Mouse (Mus musculus): ENCODE data around the gene Sh3d19. TPM values are rescaled to one million over a fixed set of nuclear protein-coding genes. Genes with fewer than 3 reads are reported as not detected.
A peak's percentile ranks its signal among the peaks of the same experiment; 100 is the strongest.

Gene Sh3d19
- 13.2 and 14.4 TPM in 2 replicates for polyA plus RNA-seq (2014; fragmentation: Nextera tagmentation; extraction: Ambion mirVana)

DNA sequence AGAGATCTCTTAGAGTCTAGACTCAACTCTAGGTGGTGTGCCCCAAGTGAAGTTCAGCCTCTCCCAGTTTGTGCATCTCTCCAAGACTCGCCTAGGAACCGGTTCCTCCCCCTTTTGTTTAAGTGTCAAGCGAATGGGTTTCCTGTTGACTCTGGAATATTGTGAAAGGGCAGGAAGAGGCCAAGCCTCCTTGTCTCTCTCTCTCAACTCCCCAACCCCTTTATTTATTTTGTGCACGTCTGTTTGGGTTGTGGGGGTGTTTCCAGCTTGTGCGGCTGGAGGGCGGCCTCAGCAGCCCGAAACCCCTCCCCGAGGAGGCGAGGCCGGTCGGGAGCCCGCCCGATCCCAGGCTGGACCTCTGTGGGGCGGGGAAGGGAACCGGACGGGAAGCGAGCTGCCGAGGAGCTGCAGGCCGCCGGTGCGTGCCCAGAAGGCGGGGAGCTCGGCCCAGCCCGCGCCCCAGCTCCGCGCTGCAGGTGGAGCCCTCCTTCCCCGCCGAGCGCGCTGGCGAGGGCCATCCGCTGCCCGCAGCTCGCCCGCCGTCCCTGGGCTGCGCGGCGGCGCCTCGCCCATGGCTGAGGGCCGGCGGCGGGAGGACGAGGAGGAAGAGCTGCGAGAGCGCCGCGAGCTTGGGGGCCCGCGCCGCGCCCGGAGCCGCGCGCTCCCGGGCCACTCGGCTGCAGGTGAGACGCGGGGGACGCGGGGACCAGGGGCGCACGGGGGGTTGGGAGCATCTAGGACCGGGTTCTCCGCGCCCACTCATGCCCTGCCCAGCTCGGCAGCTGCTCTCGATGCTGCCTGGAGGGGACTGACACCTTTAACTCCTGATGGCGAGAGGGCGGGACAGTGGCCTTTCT is at the start of gene Sh3d19:
Gene Sh3d19, plus strand, starts transcription at position 368 of the 857 bp plus-strand sequence.
- Histone ChIP-seq H3K27ac (replicated peaks; ENCODE audit: low read depth, low read length) (peak within 1 kb of the TSS; percentile 68), H3K4me3 (replicated peaks; ENCODE audit: low read depth, low read length) (peak within 1 kb of the TSS; percentile 74), H3K9me3 (ENCODE audit: control insufficient read depth, low read length) (no peaks in the 10 kb centered on the region), H3K4me1 (ENCODE audit: control insufficient read depth, insufficient read depth, low read length) (0 out of 2 replicates have a peak, but pooled peaks cover 7% of the 10 kb centered on the region), H3K27me3 (ENCODE audit: control insufficient read depth, insufficient read depth, low read length) (no peaks in the 10 kb centered on the region), H3K4me2 (ENCODE audit: low read length) (peak within 1 kb of the TSS; percentile 83), H3K9ac (replicated peaks; ENCODE audit: low read length) (peak within 1 kb of the TSS; percentile 86), H3K36me3 (ENCODE audit: control insufficient read depth, insufficient read depth, low read length) (no peaks in the 10 kb centered on the region)
- DNase-seq (peak; percentile 76), ATAC-seq (ENCODE audit: low FRiP score, low TSS enrichment) (peak; percentile 75)
- under 1% methylated on average over 68 of the region's 73 CpGs for WGBS

DNA sequence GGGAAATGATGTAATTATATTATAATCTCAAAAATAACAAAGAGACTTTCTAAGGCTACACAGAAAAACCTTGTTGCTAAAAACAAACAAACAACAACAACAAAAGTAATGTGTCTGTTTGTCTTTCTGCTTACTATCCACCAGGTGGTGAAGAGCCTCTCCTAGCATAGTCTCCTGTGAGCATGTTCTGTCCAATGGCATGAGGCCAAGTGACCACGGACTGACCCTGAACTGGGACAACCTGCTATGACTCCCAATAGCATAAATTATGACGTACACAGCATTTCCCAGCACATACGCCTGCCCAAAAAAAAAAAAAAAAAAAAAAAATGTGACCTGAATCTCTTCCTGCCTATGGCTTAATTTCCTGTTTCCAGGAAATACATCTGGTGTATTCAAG is 48.6 kb upstream of the Sh3d19 start:
- H3K4me3 ChIP-seq (replicated peaks; ENCODE audit: low read depth, low read length), result no peak overlapping the region
- no peak overlapping the region for H3K27ac ChIP-seq (replicated peaks; ENCODE audit: low read depth, low read length)
- H3K9ac ChIP-seq (replicated peaks; ENCODE audit: low read length), result no peak overlapping the region
- no peaks in the 10 kb centered on the region for H3K36me3 ChIP-seq (ENCODE audit: control insufficient read depth, insufficient read depth, low read length)
- DNase-seq (no peak), ATAC-seq (ENCODE audit: low FRiP score, low TSS enrichment) (no peak)
- 79% methylated on average over 3 of the region's 3 CpGs for WGBS
- no peaks in the 10 kb centered on the region for H3K4me1 ChIP-seq (ENCODE audit: control insufficient read depth, insufficient read depth, low read length)
- H3K27me3 ChIP-seq (ENCODE audit: control insufficient read depth, insufficient read depth, low read length), result no peaks in the 10 kb centered on the region
- no peaks in the 10 kb centered on the region for H3K9me3 ChIP-seq (ENCODE audit: control insufficient read depth, low read length)
- H3K4me2 ChIP-seq (ENCODE audit: low read length), result no peak overlapping the region

DNA sequence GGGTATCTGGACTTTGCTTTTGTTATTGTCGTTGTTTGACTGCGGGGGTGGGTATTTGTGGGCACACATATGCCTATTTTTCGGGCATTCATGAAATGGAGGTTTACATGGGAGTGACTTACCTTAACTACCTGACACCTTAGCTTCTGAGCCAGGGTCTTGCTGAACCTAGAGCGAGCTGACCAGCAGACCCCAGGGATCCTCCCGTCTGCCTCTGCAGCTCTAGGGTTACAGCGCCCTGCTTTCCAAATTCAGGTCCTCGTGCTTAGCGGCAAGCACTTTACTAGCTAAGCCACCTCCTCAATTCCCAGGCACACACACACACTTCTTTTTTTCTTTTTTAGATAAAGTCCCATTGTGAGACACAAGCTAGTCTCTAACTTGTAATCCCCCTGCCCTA is 47.6 kb upstream of the Sh3d19 start:
- Histone ChIP-seq H3K9me3 (ENCODE audit: control insufficient read depth, low read length) (no peaks in the 10 kb centered on the region), H3K9ac (replicated peaks; ENCODE audit: low read length) (no peak overlapping the region), H3K27ac (replicated peaks; ENCODE audit: low read depth, low read length) (no peak overlapping the region), H3K4me2 (ENCODE audit: low read length) (no peak overlapping the region), H3K4me1 (ENCODE audit: control insufficient read depth, insufficient read depth, low read length) (no peaks in the 10 kb centered on the region), H3K4me3 (replicated peaks; ENCODE audit: low read depth, low read length) (no peak overlapping the region), H3K36me3 (ENCODE audit: control insufficient read depth, insufficient read depth, low read length) (no peaks in the 10 kb centered on the region), H3K27me3 (ENCODE audit: control insufficient read depth, insufficient read depth, low read length) (no peaks in the 10 kb centered on the region)
- DNase-seq, result no peak
- no peak for ATAC-seq (ENCODE audit: low FRiP score, low TSS enrichment)
- WGBS, result 67% methylated on average over 8 of the region's 8 CpGs

DNA sequence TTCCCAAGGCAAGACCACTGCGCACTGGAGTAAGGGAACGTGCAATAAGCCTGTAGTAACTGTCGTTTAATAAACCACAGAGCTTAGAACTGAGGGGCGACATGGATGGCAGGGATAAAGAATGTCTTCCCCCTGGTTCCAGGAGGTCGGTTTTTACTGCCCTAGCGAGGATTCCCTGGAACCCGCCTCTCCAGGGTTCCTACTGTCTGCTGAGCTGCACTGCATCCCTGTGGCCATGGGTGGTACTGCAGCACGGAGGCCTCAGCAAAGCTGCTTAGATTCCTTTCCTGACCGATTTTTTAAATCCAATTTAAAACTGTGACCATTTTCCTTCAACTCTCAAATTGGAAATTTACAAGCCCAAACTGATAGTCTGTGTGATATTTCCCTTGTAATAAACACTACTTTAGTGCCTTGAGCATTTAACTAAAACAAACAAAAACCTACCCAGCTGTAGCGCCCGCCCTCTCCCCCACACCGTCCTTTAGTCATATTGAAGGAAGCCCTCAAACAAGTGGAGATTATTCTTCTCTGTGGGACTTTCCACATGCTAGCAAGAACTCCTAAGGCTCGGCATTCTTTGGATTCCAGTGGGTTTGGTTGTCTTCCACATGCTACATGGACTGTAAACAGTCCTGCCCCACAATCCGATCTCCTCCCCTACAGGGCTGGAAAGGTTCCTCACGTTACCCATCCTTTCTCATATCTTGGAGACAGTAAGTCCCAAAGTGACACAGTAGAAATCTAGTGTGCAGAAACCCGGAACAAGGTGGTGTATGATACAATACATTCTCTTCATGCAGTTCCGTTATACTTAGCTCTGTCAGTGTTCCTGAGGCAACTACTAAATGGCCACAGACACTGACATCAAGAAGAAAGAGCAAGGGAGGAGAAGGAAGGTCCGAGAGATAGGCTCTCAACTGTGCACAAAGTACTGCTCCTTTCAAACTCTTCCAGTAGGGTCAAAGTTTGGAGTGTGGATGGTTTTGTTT is 46.7 kb upstream of the Sh3d19 start:
- H3K9ac ChIP-seq (replicated peaks; ENCODE audit: low read length), result no peak overlapping the region
- H3K4me2 ChIP-seq (ENCODE audit: low read length), result peak overlapping the region; percentile 25; the same call in 1 of the 2 replicates
- H3K27ac ChIP-seq (replicated peaks; ENCODE audit: low read depth, low read length), result no peak overlapping the region
- no peaks in the 10 kb centered on the region for H3K27me3 ChIP-seq (ENCODE audit: control insufficient read depth, insufficient read depth, low read length)
- H3K9me3 ChIP-seq (ENCODE audit: control insufficient read depth, low read length), result no peaks in the 10 kb centered on the region
- no peaks in the 10 kb centered on the region for H3K4me1 ChIP-seq (ENCODE audit: control insufficient read depth, insufficient read depth, low read length)
- H3K36me3 ChIP-seq (ENCODE audit: control insufficient read depth, insufficient read depth, low read length), result no peaks in the 10 kb centered on the region
- no peak overlapping the region for H3K4me3 ChIP-seq (replicated peaks; ENCODE audit: low read depth, low read length)
- peak; percentile 91 for DNase-seq
- ATAC-seq (ENCODE audit: low FRiP score, low TSS enrichment), result no peak
- WGBS, result 47% methylated on average over 18 of the region's 18 CpGs

DNA sequence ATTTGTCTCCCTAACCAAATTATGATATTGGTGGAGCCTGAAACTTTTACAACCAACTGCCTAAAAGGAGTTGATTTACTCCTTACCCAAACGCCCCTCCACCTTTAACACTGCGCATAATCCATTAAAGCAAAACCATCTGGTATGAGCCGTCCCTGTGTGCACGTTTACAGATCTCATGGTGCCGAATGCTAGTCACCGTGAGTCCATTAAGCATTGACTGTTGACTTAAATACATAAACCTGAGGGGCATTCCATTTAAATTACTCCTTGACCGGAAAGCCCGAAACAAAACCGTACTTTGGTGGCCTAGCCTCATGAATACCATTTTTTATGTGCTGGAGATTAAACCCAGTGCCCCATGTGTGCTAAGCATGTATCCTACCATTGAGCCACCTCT is 43.6 kb upstream of the Sh3d19 start:
- no peak overlapping the region for H3K9ac ChIP-seq (replicated peaks; ENCODE audit: low read length)
- ATAC-seq (ENCODE audit: low FRiP score, low TSS enrichment) (no peak), DNase-seq (no peak)
- no peaks in the 10 kb centered on the region for H3K36me3 ChIP-seq (ENCODE audit: control insufficient read depth, insufficient read depth, low read length)
- H3K4me1 ChIP-seq (ENCODE audit: control insufficient read depth, insufficient read depth, low read length), result no peaks in the 10 kb centered on the region
- H3K27ac ChIP-seq (replicated peaks; ENCODE audit: low read depth, low read length), result no peak overlapping the region
- H3K27me3 ChIP-seq (ENCODE audit: control insufficient read depth, insufficient read depth, low read length), result no peaks in the 10 kb centered on the region
- no peak overlapping the region for H3K4me2 ChIP-seq (ENCODE audit: low read length)
- no peak overlapping the region for H3K4me3 ChIP-seq (replicated peaks; ENCODE audit: low read depth, low read length)
- no peaks in the 10 kb centered on the region for H3K9me3 ChIP-seq (ENCODE audit: control insufficient read depth, low read length)
- 83% methylated on average over 9 of the region's 9 CpGs for WGBS

DNA sequence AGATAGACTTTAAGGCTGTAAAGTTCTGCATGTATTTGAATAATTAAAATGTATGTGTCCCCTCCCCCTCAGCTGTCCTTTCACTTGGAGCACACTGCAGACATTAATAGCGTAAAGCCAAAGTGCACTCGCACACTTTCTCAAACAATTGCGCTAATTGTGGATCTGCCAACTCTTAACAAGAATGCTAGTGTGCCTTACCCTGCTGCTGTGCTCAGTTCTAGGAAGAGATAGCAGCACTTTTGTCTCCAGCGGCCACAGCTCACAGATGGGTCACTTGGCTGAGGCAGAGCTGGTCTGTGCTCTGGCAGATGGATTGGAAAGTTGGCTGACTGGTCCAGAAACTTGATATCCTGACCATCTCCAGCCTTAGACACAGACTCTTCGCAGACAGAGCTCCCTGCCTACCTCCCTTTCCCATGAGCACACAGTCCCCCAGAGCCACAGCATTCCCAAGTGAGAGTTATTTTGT is 42.7 kb upstream of the Sh3d19 start:
- Histone ChIP-seq H3K36me3 (ENCODE audit: control insufficient read depth, insufficient read depth, low read length) (no peaks in the 10 kb centered on the region), H3K9ac (replicated peaks; ENCODE audit: low read length) (no peak overlapping the region), H3K9me3 (ENCODE audit: control insufficient read depth, low read length) (no peaks in the 10 kb centered on the region), H3K4me2 (ENCODE audit: low read length) (no peak overlapping the region), H3K4me3 (replicated peaks; ENCODE audit: low read depth, low read length) (no peak overlapping the region), H3K27me3 (ENCODE audit: control insufficient read depth, insufficient read depth, low read length) (no peaks in the 10 kb centered on the region), H3K4me1 (ENCODE audit: control insufficient read depth, insufficient read depth, low read length) (no peaks in the 10 kb centered on the region), H3K27ac (replicated peaks; ENCODE audit: low read depth, low read length) (no peak overlapping the region)
- 80% methylated on average over 5 of the region's 5 CpGs for WGBS
- DNase-seq, result peak; percentile 8
- no peak for ATAC-seq (ENCODE audit: low FRiP score, low TSS enrichment)

GRCm38 (mm10) chr3:85929711-85930110 is 41.2 kb upstream of the Sh3d19 start:
- ATAC-seq (ENCODE audit: low FRiP score, low TSS enrichment), result no peak
- 84% methylated on average over 5 of the region's 5 CpGs for WGBS
- no peaks in the 10 kb centered on the region for H3K4me1 ChIP-seq (ENCODE audit: control insufficient read depth, insufficient read depth, low read length)
- no peak overlapping the region for H3K4me3 ChIP-seq (replicated peaks; ENCODE audit: low read depth, low read length)
- no peak overlapping the region for H3K27ac ChIP-seq (replicated peaks; ENCODE audit: low read depth, low read length)
- no peak for DNase-seq
- no peak overlapping the region for H3K4me2 ChIP-seq (ENCODE audit: low read length)
- no peak overlapping the region for H3K9ac ChIP-seq (replicated peaks; ENCODE audit: low read length)
- no peaks in the 10 kb centered on the region for H3K27me3 ChIP-seq (ENCODE audit: control insufficient read depth, insufficient read depth, low read length)
- H3K9me3 ChIP-seq (ENCODE audit: control insufficient read depth, low read length), result no peaks in the 10 kb centered on the region
- no peaks in the 10 kb centered on the region for H3K36me3 ChIP-seq (ENCODE audit: control insufficient read depth, insufficient read depth, low read length)

GRCm38 (mm10) chr3:85930671-85931255 is 40.1 kb upstream of the Sh3d19 start:
- H3K27ac ChIP-seq (replicated peaks; ENCODE audit: low read depth, low read length), result no peak overlapping the region
- 23% methylated on average over 11 of the region's 11 CpGs for WGBS
- peak; percentile 3 for DNase-seq
- no peak overlapping the region for H3K4me2 ChIP-seq (ENCODE audit: low read length)
- ATAC-seq (ENCODE audit: low FRiP score, low TSS enrichment), result no peak
- no peak overlapping the region for H3K4me3 ChIP-seq (replicated peaks; ENCODE audit: low read depth, low read length)
- H3K4me1 ChIP-seq (ENCODE audit: control insufficient read depth, insufficient read depth, low read length), result no peaks in the 10 kb centered on the region
- no peak overlapping the region for H3K9ac ChIP-seq (replicated peaks; ENCODE audit: low read length)
- no peaks in the 10 kb centered on the region for H3K36me3 ChIP-seq (ENCODE audit: control insufficient read depth, insufficient read depth, low read length)
- H3K9me3 ChIP-seq (ENCODE audit: control insufficient read depth, low read length), result no peaks in the 10 kb centered on the region
- H3K27me3 ChIP-seq (ENCODE audit: control insufficient read depth, insufficient read depth, low read length), result no peaks in the 10 kb centered on the region

Data from midbrain, embryonic 14.5 days (tissue).